Mouse (Mus musculus) midbrain, embryonic 10.5 days (tissue): ENCODE results near the gene 4933415A04Rik. TPM values are rescaled to one million over a fixed set of nuclear protein-coding genes. Genes with fewer than 3 reads are reported as not detected.

Experiments used
- DNase-seq: peaks from one replicate; pipeline ENCODE4 v3.0.0-alpha.2; 2017; ENCODE audit warnings: low spot score
- H3K27ac ChIP-seq: fragments of 300-500 bp; sonication (generic); replicated peaks from 2 replicates; pipeline ENCODE4 v1.5.1; 2016; ENCODE audit warnings: mild to moderate bottlenecking
- H3K27me3 ChIP-seq: fragments of 300-500 bp; sonication (generic); 2 replicates; pipeline ENCODE4 v1.6.1; 2016; ENCODE audit warnings: low read depth, mild to moderate bottlenecking; ENCODE audit not compliant: poor library complexity, severe bottlenecking
- H3K36me3 ChIP-seq: fragments of 300-500 bp; sonication (generic); 2 replicates; pipeline ENCODE4 v1.6.1; 2016; ENCODE audit warnings: mild to moderate bottlenecking, moderate library complexity
- H3K4me1 ChIP-seq: fragments of 300-500 bp; sonication (generic); 2 replicates; pipeline ENCODE4 v1.6.1; 2016
- H3K4me3 ChIP-seq: fragments of 300-500 bp; sonication (generic); 2 replicates; pipeline ENCODE4 v1.5.1; 2016; ENCODE audit warnings: mild to moderate bottlenecking, moderate library complexity
- H3K9me3 ChIP-seq: fragments of 300-500 bp; sonication (generic); replicated peaks from 2 replicates; pipeline ENCODE4 v1.6.1; 2016; ENCODE audit warnings: mild to moderate bottlenecking
- WGBS: fragments of 180-500 bp; shearing (Covaris S2); methylation state at CpG from one replicate; pipeline ENCODE4 v1.1.7; 2016; 5-methylcytosine and 5-hydroxymethylcytosine counted together
- polyA plus RNA-seq: library from polyadenylated mRNA; unstranded; fragments of >200 nt; fragmentation: Nextera tagmentation; extraction: Ambion mirVana; gene quantifications from 2 replicates; pipeline ENCODE4 v1.2.1, GENCODE M21; 2016

The 4933415A04Rik gene
- polyA plus RNA-seq, 1 experiment from 2014 or later = 12.1 TPM

GRCm38 (mm10) chr11:43621769-43622168 lies 34.9 kb downstream of the 4933415A04Rik start:
- Histone ChIP-seq H3K4me3 (no peak overlapping the region), H3K27ac (no peak overlapping the region), H3K9me3 (no peaks in the 10 kb centered on the region), H3K36me3 (no peaks in the 10 kb centered on the region), H3K4me1 (peaks cover 30% of the 10 kb centered on the region), H3K27me3 (no peaks in the 10 kb centered on the region)
- 93% methylated on average over 5 of the region's 5 CpGs for WGBS
- no peak for DNase-seq

- no peak for DNase-seq
- Histone ChIP-seq H3K27me3 (no peaks in the 10 kb centered on the region), H3K9me3 (no peaks in the 10 kb centered on the region), H3K4me3 (no peak overlapping the region), H3K36me3 (no peaks in the 10 kb centered on the region), H3K4me1 (peaks cover 17% of the 10 kb centered on the region), H3K27ac (no peak overlapping the region)
- 89% methylated on average over 1 of the region's 1 CpGs for WGBS
Measured at GRCm38 (mm10) chr11:43624341-43624740, 37.5 kb downstream of the 4933415A04Rik start.

GRCm38 (mm10) chr11:43626300-43626926 lies 39.6 kb downstream of the 4933415A04Rik start:
- peaks cover 24% of the 10 kb centered on the region for H3K4me1 ChIP-seq
- H3K27ac ChIP-seq = peak overlapping the region; percentile 72
- 10% methylated on average over 12 of the region's 12 CpGs for WGBS

GRCm38 (mm10) chr11:43626927-43627645 lies 40.2 kb downstream of the 4933415A04Rik start:
- H3K27ac ChIP-seq = peak overlapping the region; percentile 72

More at GRCm38 (mm10) chr11:43626300-43626926, 39.6 kb downstream of the 4933415A04Rik start:
- H3K4me3 ChIP-seq = peak overlapping the region; percentile 30
- no peaks in the 10 kb centered on the region for H3K9me3 ChIP-seq
- DNase-seq = peak; percentile 33
- no peaks in the 10 kb centered on the region for H3K27me3 ChIP-seq
- no peaks in the 10 kb centered on the region for H3K36me3 ChIP-seq

GRCm38 (mm10) chr11:43631645-43632044 lies 44.8 kb downstream of the 4933415A04Rik start:
- 92% methylated on average over 9 of the region's 9 CpGs for WGBS
- Histone ChIP-seq H3K9me3 (no peaks in the 10 kb centered on the region), H3K36me3 (no peaks in the 10 kb centered on the region), H3K4me3 (no peak overlapping the region), H3K27me3 (no peaks in the 10 kb centered on the region), H3K27ac (no peak overlapping the region), H3K4me1 (peaks cover 37% of the 10 kb centered on the region)
- DNase-seq = no peak

More at GRCm38 (mm10) chr11:43626927-43627645, 40.2 kb downstream of the 4933415A04Rik start:
- H3K4me1 ChIP-seq = peaks cover 24% of the 10 kb centered on the region
- H3K27me3 ChIP-seq = no peaks in the 10 kb centered on the region
- WGBS = 33% methylated on average over 18 of the region's 18 CpGs
- H3K9me3 ChIP-seq = no peaks in the 10 kb centered on the region
- H3K36me3 ChIP-seq = no peaks in the 10 kb centered on the region
- H3K4me3 ChIP-seq = peak overlapping the region; percentile 30
- no peak for DNase-seq

- 56% methylated on average over 4 of the region's 4 CpGs for WGBS
Measured at GRCm38 (mm10) chr11:43632566-43632965, 45.7 kb downstream of the 4933415A04Rik start.

GRCm38 (mm10) chr11:43633165-43633564 lies 46.3 kb downstream of the 4933415A04Rik start:
- peak overlapping the region; percentile 77 for H3K27ac ChIP-seq
- H3K4me3 ChIP-seq = no peak overlapping the region

More at GRCm38 (mm10) chr11:43632566-43632965, 45.7 kb downstream of the 4933415A04Rik start:
- no peaks in the 10 kb centered on the region for H3K9me3 ChIP-seq
- no peak for DNase-seq
- no peak overlapping the region for H3K27ac ChIP-seq
- H3K36me3 ChIP-seq = no peaks in the 10 kb centered on the region
- no peak overlapping the region for H3K4me3 ChIP-seq
- H3K4me1 ChIP-seq = peaks cover 29% of the 10 kb centered on the region
- H3K27me3 ChIP-seq = no peaks in the 10 kb centered on the region

GRCm38 (mm10) chr11:43633658-43634401 lies 47.0 kb downstream of the 4933415A04Rik start:
- H3K27me3 ChIP-seq = no peaks in the 10 kb centered on the region
- WGBS = 26% methylated on average over 19 of the region's 19 CpGs
- H3K4me1 ChIP-seq = peaks cover 29% of the 10 kb centered on the region
- H3K4me3 ChIP-seq = peak overlapping the region; percentile 31
- H3K36me3 ChIP-seq = no peaks in the 10 kb centered on the region
- H3K9me3 ChIP-seq = no peaks in the 10 kb centered on the region
- H3K27ac ChIP-seq = peak overlapping the region; percentile 77
- peak; percentile 65 for DNase-seq

More at GRCm38 (mm10) chr11:43633165-43633564, 46.3 kb downstream of the 4933415A04Rik start:
- DNase-seq = no peak
- Histone ChIP-seq H3K9me3 (no peaks in the 10 kb centered on the region), H3K27me3 (no peaks in the 10 kb centered on the region), H3K4me1 (peaks cover 29% of the 10 kb centered on the region), H3K36me3 (no peaks in the 10 kb centered on the region)
- 83% methylated on average over 6 of the region's 6 CpGs for WGBS

- Histone ChIP-seq H3K9me3 (peaks cover 6% of the 10 kb centered on the region; the same call in 1 of the 2 replicates), H3K4me3 (no peak overlapping the region), H3K4me1 (peaks cover 22% of the 10 kb centered on the region), H3K27ac (no peak overlapping the region), H3K27me3 (no peaks in the 10 kb centered on the region), H3K36me3 (no peaks in the 10 kb centered on the region)
- 87% methylated on average over 4 of the region's 4 CpGs for WGBS
- DNase-seq = no peak
Measured at GRCm38 (mm10) chr11:43636761-43637160, 49.9 kb downstream of the 4933415A04Rik start.

- Histone ChIP-seq H3K27ac (no peak overlapping the region), H3K36me3 (no peaks in the 10 kb centered on the region), H3K27me3 (no peaks in the 10 kb centered on the region), H3K4me3 (no peak overlapping the region), H3K9me3 (peaks cover 6% of the 10 kb centered on the region; the same call in 1 of the 2 replicates), H3K4me1 (peaks cover 19% of the 10 kb centered on the region)
- WGBS = 93% methylated on average over 3 of the region's 3 CpGs
- no peak for DNase-seq
Measured at GRCm38 (mm10) chr11:43638486-43638885, 51.6 kb downstream of the 4933415A04Rik start.
